Mouse (Mus musculus) brain, embryonic 14.5 days (tissue): Measurements from ENCODE around the gene Nucks1.

Experiments
- CTCF ChIP-seq: fragments of 200-500 bp; IDR thresholded peaks from 2 replicates; pipeline ENCODE4 v1.5.1; 2012; ENCODE audit warnings: inconsistent platforms, mild to moderate bottlenecking, moderate library complexity, borderline replicate concordance; ENCODE audit not compliant: insufficient read depth, insufficient read length; ENCODE audit errors: extremely low read depth
- POLR2A ChIP-seq: fragments of 200-500 bp; IDR thresholded peaks from 2 replicates; pipeline ENCODE4 v1.6.1; 2012; ENCODE audit warnings: mild to moderate bottlenecking, inconsistent platforms, borderline replicate concordance; ENCODE audit not compliant: poor library complexity, insufficient read depth, insufficient read length, severe bottlenecking; ENCODE audit errors: extremely low read depth

GRCm38 (mm10) chr1:131973991-131974390 lies 63.7 kb downstream of the Nucks1 start:
- TF ChIP-seq CTCF (no peak), POLR2A (no peak)
